Mouse (Mus musculus): ENCODE measurements around the gene 1700088E04Rik.

Gene 1700088E04Rik

GRCm38 (mm10) chr15:79131442-79131841, 9.6 kb downstream of the 1700088E04Rik start:
- CTCF ChIA-PET: no interaction called here

DNA sequence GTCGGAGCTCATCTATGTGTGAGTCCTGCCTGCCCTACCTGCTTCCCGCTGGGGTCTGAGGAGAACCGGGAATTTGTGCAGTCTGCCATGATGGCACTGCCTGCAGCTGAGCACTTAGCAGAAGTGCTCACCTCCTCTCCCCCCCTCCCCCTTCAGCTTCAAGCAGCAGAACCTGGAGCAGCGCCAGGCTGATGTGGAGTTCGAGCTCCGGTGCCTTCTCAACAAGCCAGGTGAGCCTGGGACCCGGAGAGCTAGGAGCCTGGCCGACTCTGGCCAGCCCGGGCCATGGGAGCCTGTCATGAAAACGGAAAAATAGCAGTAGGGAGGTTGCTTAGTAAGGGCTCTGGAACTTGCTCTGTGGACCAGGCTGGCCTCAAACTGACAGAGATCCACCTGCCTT, 10.3 kb downstream of the 1700088E04Rik start:
- CTCF ChIA-PET: no interaction called here

- CTCF ChIA-PET: no interaction called here
Measured at GRCm38 (mm10) chr15:79129311-79129710, 11.7 kb downstream of the 1700088E04Rik start.

GRCm38 (mm10) chr15:79128208-79128607, 12.8 kb downstream of the 1700088E04Rik start:
- CTCF ChIA-PET: interaction anchor here (1.2 to 1.5 kb wide), 2 partner anchors 12 to 24 kb away, joined by 3 to 4 read pairs; no protein-coding TSS in a partner anchor

- CTCF ChIA-PET: interaction anchor here (1.4 to 1.5 kb wide), 2 partner anchors 13 to 17 kb away, joined by 4 read pairs; no protein-coding TSS in a partner anchor
Measured at GRCm38 (mm10) chr15:79127101-79127500, 14.0 kb downstream of the 1700088E04Rik start.

- CTCF ChIA-PET: interaction anchor here (0.8 to 1.4 kb wide), 2 partner anchors 13 to 16 kb away, joined by 4 read pairs; no protein-coding TSS in a partner anchor
Measured at GRCm38 (mm10) chr15:79126217-79126932, 14.7 kb downstream of the 1700088E04Rik start.

- CTCF ChIA-PET: no interaction called here
Measured at GRCm38 (mm10) chr15:79124331-79124875, 16.6 kb downstream of the 1700088E04Rik start.

GRCm38 (mm10) chr15:79123751-79124150, 17.3 kb downstream of the 1700088E04Rik start:
- CTCF ChIA-PET: no interaction called here

GRCm38 (mm10) chr15:79122546-79122945, 18.5 kb downstream of the 1700088E04Rik start:
- CTCF ChIA-PET: no interaction called here

- CTCF ChIA-PET: interaction anchor here (0.6 kb wide), 1 partner anchor 59 kb away, joined by 9 read pairs; the partner anchor contains the start of gene Ankrd54
Measured at GRCm38 (mm10) chr15:79122119-79122518, 18.9 kb downstream of the 1700088E04Rik start.

DNA sequence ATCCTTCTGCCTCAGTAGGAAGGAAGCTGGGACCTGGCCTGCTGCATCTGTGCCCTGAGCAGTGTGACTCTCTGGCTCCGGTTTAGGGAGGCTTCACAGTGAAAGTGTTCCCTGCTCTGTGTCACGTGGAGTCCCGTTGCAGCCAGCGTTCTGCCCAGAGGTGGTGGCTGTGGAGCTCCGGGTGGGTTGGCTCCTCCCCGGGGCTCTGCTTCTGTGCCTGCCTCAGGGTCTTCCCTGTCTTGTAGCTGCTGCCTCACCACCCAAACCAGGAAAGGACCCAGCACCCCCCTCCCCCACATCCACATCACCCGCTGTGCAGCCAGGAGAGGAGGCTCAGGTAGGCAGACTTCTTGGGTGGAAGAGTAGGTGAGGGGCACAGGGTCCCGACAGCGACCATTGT, 21.6 kb downstream of the 1700088E04Rik start:
- CTCF ChIA-PET: no interaction called here

DNA sequence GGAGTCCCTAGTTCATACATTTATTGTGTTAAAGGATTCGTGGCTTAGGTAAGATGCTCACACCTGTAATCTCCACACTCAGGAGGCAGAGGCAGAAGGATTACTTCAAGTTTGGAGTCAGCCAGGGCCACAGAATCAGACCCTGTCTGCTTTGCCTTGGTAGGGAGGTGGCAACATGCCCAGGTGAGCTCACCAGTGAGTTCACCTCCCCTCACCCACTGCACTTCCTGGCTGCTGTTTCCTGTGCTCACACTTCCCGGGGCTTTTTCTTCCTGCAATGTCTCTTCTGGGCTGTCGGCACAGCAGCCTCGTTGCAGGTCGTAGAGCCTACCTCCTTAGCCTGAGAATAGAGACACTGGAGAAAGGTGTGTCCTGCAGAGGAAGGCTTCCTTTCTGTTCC, 25.8 kb downstream of the 1700088E04Rik start:
- CTCF ChIA-PET: no interaction called here

DNA sequence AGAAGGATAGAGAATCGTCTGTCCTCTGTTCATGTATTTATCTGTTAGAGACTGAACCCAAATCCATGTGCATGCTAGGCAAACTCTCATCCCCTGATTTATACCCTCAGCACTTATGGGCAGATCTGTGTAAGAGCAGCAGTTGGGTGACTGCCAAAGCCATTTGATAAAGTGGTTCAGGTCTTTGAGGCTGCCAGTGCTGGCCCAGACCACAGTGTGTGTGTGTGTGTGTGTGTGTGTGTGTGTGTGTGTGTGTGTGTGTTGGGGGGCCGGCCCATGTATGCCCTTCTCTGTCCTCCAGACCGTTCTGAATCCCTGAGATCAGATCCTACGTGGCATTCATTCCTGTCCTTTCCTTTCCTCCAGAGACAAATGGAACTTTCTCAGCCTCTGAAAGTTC, 29.3 kb downstream of the 1700088E04Rik start:
- CTCF ChIA-PET: no interaction called here

DNA sequence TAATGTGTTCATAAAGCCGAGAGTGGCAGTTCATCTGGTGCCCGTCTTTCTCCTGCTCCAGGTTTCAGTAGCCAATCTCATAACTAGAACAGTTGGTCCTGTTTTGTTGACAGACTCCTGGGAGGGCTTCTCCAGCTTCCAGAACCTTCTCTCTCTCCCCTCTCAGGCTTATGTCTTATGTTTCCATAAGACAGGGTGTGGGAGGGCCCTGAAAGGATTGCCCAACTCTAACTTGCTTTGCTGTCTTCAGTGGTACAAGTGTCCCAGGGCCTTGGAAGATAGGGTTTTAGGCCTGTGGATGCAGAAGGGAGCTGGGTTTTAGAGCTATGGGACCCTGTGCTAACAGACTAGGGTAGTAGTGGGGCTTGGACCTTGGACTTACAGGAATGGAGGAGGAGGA, 30.5 kb downstream of the 1700088E04Rik start:
- CTCF ChIA-PET: interaction anchor here (1.3 kb wide), 1 partner anchor 16 kb away, joined by 4 read pairs; no protein-coding TSS in a partner anchor

GRCm38 (mm10) chr15:79110031-79110430, 31.0 kb downstream of the 1700088E04Rik start:
- CTCF ChIA-PET: interaction anchor here (0.5 to 1.3 kb wide), 2 partner anchors 17 to 824 kb away, joined by 4 to 8 read pairs; no protein-coding TSS in a partner anchor

DNA sequence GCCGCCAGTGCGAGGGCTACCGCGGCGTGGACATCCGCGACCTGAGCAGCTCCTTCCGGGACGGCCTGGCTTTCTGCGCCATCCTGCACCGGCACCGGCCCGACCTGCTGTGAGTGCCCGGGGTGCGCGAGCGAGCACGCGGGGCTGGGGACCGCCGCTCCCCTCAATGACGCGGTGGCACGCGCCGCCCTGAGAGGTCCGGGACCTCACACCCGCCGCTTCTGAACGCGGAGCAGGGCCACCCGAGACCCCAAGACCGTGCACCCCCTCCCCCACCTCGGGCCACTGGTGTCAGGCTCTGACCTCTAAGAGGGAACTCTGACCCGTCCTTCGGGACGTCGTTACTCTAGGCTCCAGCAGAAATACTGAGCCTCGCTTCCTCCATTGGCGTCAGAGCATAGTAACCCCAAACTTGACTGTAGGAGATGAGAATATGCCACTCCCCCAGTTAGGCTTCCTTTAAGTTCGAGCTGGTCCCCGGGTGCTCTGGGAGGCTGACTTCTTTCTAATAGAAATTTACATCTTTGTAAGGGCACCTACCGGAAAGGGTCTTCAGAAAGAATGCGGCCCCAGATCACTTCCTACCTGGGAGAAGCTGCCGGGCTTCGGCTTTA, 31.6 kb downstream of the 1700088E04Rik start:
- CTCF ChIA-PET: interaction anchor here (0.5 kb wide), 2 partner anchors 824 to 926 kb away, joined by 4 to 8 read pairs; no protein-coding TSS in a partner anchor

DNA sequence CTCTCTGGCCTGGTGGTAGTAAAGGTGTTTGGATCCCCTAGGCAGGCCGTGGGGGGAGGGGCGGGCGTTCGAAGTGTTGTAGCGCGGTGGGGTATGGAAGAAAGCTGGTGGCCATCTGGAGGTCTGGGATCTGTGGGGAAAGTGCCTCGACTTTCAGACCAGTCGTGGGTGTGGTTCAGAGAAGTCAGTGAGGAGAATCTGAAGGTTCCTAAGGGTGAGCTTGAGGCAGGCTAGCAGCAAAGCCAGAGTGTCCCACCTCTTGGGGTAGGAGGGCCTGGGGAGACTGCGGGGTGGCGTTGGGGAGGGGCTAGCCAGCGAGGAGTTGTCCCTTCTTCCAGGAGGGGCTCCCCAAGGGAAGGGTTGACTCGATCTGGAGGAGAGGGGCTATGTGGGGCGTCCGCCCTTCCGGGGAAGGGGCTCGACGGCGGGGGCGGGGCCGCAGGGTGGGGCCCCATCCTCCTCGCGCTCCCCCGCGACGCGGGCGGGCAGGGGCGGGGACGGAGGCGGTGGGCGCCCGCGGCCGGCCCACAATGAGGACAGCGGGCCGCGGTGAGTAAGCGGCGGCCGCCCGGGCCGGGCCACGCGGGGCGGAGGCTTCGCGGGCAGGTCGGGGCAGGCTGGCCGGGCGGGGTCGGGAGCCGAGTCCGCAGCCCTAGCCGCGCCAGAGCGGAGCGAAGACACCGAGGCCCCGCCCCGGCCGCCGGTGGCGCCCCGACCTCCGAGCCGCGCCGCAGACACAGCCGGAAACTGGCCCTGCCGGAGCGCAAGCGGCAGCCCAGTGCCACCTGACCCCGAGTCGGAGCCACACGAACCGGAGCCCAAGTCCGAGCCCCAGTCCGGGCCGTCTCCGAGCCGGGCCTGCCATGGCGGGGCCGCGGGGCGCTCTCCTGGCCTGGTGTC, 32.4 kb downstream of the 1700088E04Rik start, which contains the start of gene Micall1:
Gene Micall1, plus strand, starts transcription at position 478 of the 900 bp plus-strand sequence.
- CTCF ChIA-PET: no interaction called here

GRCm38 (mm10) chr15:79107966-79108365, 33.1 kb downstream of the 1700088E04Rik start:
- CTCF ChIA-PET: no interaction called here

DNA sequence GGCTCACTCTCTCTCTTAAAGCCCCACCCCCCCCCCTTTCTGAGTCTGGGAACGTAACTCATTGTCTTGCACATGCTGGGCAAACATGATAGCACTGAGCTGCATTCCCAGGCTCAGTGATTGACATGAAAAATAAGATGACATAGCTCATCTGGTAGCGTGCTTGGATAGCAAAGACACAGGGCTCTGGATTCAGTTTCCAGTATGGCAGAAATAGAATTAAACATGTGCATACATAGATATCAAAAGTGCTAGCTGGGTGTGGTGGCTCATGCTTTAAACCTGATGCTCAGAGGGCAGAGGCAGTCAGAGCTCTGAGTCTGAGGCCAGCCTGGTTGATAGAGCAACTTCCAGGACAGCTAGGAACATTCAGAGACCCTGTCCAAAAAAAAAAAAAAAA, 35.2 kb downstream of the 1700088E04Rik start:
- CTCF ChIA-PET: interaction anchor here (0.6 kb wide), 1 partner anchor 220 kb away, joined by 3 read pairs; no protein-coding TSS in a partner anchor

GRCm38 (mm10) chr15:79103264-79103663, 37.8 kb downstream of the 1700088E04Rik start:
- CTCF ChIA-PET: no interaction called here

DNA sequence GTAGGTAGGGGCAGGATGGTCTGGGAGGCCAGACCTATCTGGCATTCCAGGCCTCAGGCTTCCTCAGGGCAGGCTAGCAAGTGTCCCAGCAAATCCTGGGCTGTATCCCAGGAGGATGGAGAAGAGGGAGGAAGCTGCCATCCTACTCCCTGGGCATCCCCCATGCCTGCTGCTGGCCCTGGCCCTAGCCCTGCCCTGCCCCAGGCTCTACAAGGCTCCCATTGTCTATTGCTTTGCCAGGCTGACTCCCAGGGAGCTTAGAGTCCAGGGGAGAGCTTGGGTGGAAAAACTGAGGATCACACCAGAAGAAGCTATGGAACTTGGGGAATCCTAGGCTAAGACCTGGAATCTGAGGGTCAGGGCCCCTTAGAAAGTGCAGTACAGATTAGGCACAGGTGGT, 39.5 kb downstream of the 1700088E04Rik start:
- CTCF ChIA-PET: no interaction called here

Data from spleen, embryonic (tissue).